Mouse (Mus musculus) erythroblast, embryonic 14.5 days (primary cell): ENCODE data around the gene Met. TPM values are rescaled to one million over a fixed set of nuclear protein-coding genes. Genes with fewer than 3 reads are reported as not detected.

Source experiments
- H3K27me3 ChIP-seq: 2 replicates; pipeline ENCODE4 v1.6.1; 2012; ENCODE audit warnings: inconsistent platforms; ENCODE audit not compliant: control insufficient read depth
- H3K36me3 ChIP-seq: 2 replicates; pipeline ENCODE4 v1.6.1; 2012; ENCODE audit warnings: mild to moderate bottlenecking, inconsistent platforms; ENCODE audit not compliant: control insufficient read depth
- H3K4me1 ChIP-seq: 2 replicates; pipeline ENCODE4 v1.6.1; 2012; ENCODE audit warnings: inconsistent platforms; ENCODE audit not compliant: control insufficient read depth
- H3K4me3 ChIP-seq: replicated peaks from 2 replicates; pipeline ENCODE3; 2012; ENCODE audit warnings: moderate library complexity, mild to moderate bottlenecking, inconsistent platforms
- H3K9me3 ChIP-seq: 2 replicates; pipeline ENCODE4 v1.6.1; 2012; ENCODE audit warnings: low read length, inconsistent platforms, mixed read lengths; ENCODE audit not compliant: control insufficient read depth
- GATA1 ChIP-seq: IDR thresholded peaks from 2 replicates; pipeline ENCODE4 v1.6.1; 2012; ENCODE audit warnings: low read length, inconsistent platforms, mixed read lengths
- TAL1 ChIP-seq: IDR thresholded peaks from 3 replicates; pipeline ENCODE4 v1.6.1; 2012; ENCODE audit warnings: low read length, inconsistent platforms, mixed read lengths
- polyA plus RNA-seq: library from polyadenylated mRNA; stranded (reverse); fragments of >175 nt; gene quantifications from 2 replicates; pipeline ENCODE4 v1.2.3, GENCODE M21; 2012

Gene Met
- polyA plus RNA-seq, 1 experiment, result not detected

DNA sequence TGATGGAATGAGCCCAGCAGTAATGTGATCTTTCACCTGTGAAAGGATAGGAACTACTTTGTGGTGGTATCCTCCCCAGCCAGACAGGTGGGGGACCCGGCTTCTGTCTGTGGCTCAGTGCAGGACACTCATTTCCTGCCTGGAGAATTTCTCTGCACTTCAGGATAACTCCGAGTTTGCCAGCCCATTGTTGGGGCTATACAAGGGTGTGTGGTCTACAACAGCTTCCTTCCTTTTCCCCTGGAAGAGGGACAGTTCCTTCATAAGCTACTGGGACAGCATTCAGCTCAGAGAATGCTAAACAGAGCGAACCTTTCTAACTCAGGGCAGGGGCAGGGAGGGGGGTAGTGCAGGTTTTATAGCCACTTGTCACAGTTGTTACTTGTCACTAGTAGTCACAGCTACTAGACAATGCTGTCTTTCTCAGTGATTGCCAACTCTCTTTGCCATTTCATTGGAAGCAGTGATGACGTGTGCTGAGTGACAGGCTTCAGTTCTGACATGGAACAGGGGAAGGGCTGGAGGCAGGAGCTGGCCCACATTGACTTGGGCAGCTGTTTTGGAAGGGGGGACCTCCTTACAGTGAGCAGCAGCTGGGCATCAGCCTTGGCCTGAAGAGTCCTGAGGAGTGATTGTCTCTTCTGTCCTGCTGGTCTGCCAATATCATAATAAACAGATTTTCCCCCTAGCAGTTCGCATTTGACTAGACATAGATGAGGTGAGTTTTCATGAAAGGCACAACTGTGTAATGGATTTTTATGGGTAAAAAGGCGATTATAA lies 66.1 kb downstream of the Met start:
- Histone ChIP-seq H3K27me3 (no peaks in the 10 kb centered on the region), H3K4me3 (no peak overlapping the region), H3K36me3 (no peaks in the 10 kb centered on the region; the same call in 1 of the 2 replicates), H3K9me3 (no peaks in the 10 kb centered on the region), H3K4me1 (no peaks in the 10 kb centered on the region)
- no peak for TF ChIP-seq TAL1
- TF ChIP-seq GATA1, result no peak

DNA sequence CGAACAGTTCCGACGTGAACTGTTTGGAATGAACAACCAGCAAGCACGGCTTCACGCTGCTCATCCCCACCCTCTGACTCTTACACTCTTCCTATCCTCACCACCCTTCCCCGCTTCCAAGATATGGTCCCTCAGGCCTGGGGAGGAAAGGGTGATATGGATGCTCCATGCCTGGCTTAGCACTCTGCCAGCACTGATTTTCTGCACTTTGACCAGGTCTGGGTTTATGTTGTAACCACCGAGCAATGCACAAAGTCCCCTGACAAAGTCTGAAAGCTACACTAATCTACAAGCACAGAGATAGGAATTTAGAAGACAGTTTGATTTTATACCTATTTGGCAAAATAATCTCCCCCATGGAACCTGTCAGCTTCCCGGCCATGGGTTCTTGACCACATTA lies 78.0 kb downstream of the Met start:
- Histone ChIP-seq H3K27me3 (no peaks in the 10 kb centered on the region), H3K9me3 (no peaks in the 10 kb centered on the region), H3K4me3 (no peak overlapping the region), H3K36me3 (no peaks in the 10 kb centered on the region), H3K4me1 (no peaks in the 10 kb centered on the region)
- TF ChIP-seq TAL1 (no peak), GATA1 (no peak)

GRCm38 (mm10) chr6:17542383-17542782 lies 78.8 kb downstream of the Met start:
- no peaks in the 10 kb centered on the region for H3K36me3 ChIP-seq
- TF ChIP-seq GATA1 (no peak), TAL1 (no peak)
- H3K9me3 ChIP-seq, result no peaks in the 10 kb centered on the region
- H3K4me1 ChIP-seq, result no peaks in the 10 kb centered on the region
- no peak overlapping the region for H3K4me3 ChIP-seq
- H3K27me3 ChIP-seq, result no peaks in the 10 kb centered on the region

DNA sequence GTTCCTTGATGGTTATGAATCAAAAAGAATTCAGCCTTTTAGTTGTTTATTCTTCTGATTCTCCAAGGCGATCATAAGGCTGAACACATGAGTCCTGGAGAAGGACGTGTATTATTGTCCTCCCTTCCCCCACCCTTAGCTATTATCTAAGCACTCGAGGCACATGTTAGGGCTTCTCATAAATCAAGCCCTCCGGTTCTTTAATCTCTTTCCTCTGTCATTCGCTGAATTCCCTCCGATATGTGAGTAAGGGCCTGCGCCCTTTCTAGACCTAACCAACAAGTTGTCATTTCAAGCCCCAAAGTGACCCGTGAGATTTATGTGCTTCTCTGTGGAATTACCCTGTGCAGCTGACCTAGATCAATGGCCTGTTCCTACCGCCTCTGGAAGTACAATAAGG lies 81.9 kb downstream of the Met start:
- no peak for TF ChIP-seq GATA1
- TF ChIP-seq TAL1, result no peak

GRCm38 (mm10) chr6:17546341-17546740 lies 82.7 kb downstream of the Met start:
- TF ChIP-seq GATA1, result no peak
- TF ChIP-seq TAL1, result no peak
- Histone ChIP-seq H3K4me3 (no peak overlapping the region), H3K4me1 (no peaks in the 10 kb centered on the region), H3K27me3 (no peaks in the 10 kb centered on the region), H3K9me3 (no peaks in the 10 kb centered on the region), H3K36me3 (no peaks in the 10 kb centered on the region)

More for the DNA sequence above, 81.9 kb downstream of the Met start:
- Histone ChIP-seq H3K36me3 (no peaks in the 10 kb centered on the region), H3K9me3 (no peaks in the 10 kb centered on the region), H3K27me3 (no peaks in the 10 kb centered on the region), H3K4me1 (no peaks in the 10 kb centered on the region), H3K4me3 (no peak overlapping the region)

- no peaks in the 10 kb centered on the region for H3K36me3 ChIP-seq
- no peak overlapping the region for H3K4me3 ChIP-seq
- no peaks in the 10 kb centered on the region for H3K9me3 ChIP-seq
- no peaks in the 10 kb centered on the region for H3K27me3 ChIP-seq
- no peaks in the 10 kb centered on the region for H3K4me1 ChIP-seq
- no peak for TF ChIP-seq GATA1
- no peak for TF ChIP-seq TAL1
These were observed 83.2 kb downstream of the Met start for GRCm38 (mm10) chr6:17546825-17547224.

GRCm38 (mm10) chr6:17548786-17549185 lies 85.2 kb downstream of the Met start:
- TF ChIP-seq TAL1, result no peak
- no peak for TF ChIP-seq GATA1
- no peaks in the 10 kb centered on the region for H3K4me1 ChIP-seq
- H3K4me3 ChIP-seq, result no peak overlapping the region
- H3K27me3 ChIP-seq, result no peaks in the 10 kb centered on the region
- H3K36me3 ChIP-seq, result no peaks in the 10 kb centered on the region
- no peaks in the 10 kb centered on the region for H3K9me3 ChIP-seq

DNA sequence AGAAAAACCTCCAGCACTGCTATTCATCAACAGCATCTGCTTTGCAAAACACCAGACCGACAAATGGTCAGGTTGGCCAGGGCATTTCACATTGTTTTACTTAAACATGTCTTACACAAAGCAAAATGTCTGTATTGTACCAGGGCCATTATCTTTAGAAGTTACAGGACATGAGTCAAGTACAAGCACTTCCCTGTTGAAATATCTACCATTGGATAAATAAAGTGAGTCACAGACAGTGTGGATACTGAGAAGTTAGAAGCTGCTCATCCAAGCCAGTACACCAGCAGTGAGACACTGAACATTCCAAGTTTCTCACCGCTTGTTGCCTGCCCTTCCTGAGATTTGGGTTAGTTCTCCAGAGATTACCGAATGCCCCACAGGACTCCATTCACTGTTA lies 86.0 kb downstream of the Met start:
- Histone ChIP-seq H3K27me3 (no peaks in the 10 kb centered on the region), H3K4me1 (no peaks in the 10 kb centered on the region), H3K36me3 (no peaks in the 10 kb centered on the region), H3K9me3 (no peaks in the 10 kb centered on the region), H3K4me3 (no peak overlapping the region)
- TF ChIP-seq GATA1 (no peak), TAL1 (no peak)

DNA sequence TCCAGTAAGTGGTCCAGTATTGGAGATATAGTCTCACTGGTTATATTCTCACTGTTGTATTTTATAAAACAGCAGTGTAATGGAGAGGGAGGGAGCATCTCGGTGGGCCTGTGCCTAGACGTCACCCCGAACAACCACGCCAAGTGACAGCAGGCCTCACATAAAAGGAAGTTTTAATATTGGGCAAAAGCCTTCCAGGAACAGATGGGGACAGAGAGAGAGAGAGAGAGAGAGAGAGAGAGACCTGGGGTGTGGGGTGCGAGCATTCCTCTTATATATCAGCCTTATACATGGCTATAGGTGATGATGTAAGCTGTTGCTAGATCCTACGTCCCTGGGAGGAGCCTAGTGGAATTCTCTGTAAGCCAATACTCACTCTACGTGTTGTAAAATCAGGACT lies 90.7 kb downstream of the Met start:
- H3K9me3 ChIP-seq, result no peaks in the 10 kb centered on the region
- H3K36me3 ChIP-seq, result no peaks in the 10 kb centered on the region; the same call in 1 of the 2 replicates
- TF ChIP-seq GATA1 (no peak), TAL1 (no peak)
- no peak overlapping the region for H3K4me3 ChIP-seq
- H3K27me3 ChIP-seq, result no peaks in the 10 kb centered on the region
- H3K4me1 ChIP-seq, result no peaks in the 10 kb centered on the region
